In genomic region chr1:110909752-110910151, GRCm38 (mm10) we compare ENCODE assay signal across 16 mouse cellular contexts.
"Had no signal": no experiment of that assay in that cellular context is flagged by ENCODE, and none has a peak within 500 bp of the region (broad histone marks: within the 10 kb centered on the region; RNA-seq: fewer than 3 reads in every experiment).

No protein-coding gene starts in this region.

- H3K27me3 ChIP-seq: neural tube, embryonic 13.5 days; neural tube, embryonic 15.5 days; stomach, embryonic 15.5 days had no signal

- H3K27ac ChIP-seq: neural tube, embryonic 13.5 days; neural tube, embryonic 15.5 days; stomach, embryonic 15.5 days; stomach, postnatal 0 days had no signal

- H3K4me1 ChIP-seq: neural tube, embryonic 13.5 days; neural tube, embryonic 15.5 days; stomach, embryonic 15.5 days had no signal

- H3K36me3 ChIP-seq: neural tube, embryonic 13.5 days; neural tube, embryonic 15.5 days; stomach, embryonic 15.5 days had no signal

- H3K4me3 ChIP-seq: neural tube, embryonic 13.5 days; neural tube, embryonic 15.5 days; stomach, embryonic 15.5 days had no signal

- DNase-seq: retina, postnatal 1 day; right cerebral cortex, adult 18-20 months; right cerebral cortex, postnatal 14 days; right cerebral cortex, postnatal 25 days; right cerebral cortex, postnatal 4 days; spleen, adult 18-20 months; thymus, adult 18-20 months; thymus, adult 2 months; thymus, postnatal 14 days; thymus, postnatal 25 days; thymus, postnatal 36 days; thymus, postnatal 4 days had no signal

- H3K9me3 ChIP-seq: neural tube, embryonic 13.5 days; neural tube, embryonic 15.5 days; stomach, embryonic 15.5 days had no signal

- H3K4me2 ChIP-seq: neural tube, embryonic 13.5 days; neural tube, embryonic 15.5 days; stomach, embryonic 15.5 days had no signal

- H3K9ac ChIP-seq: neural tube, embryonic 13.5 days; neural tube, embryonic 15.5 days; stomach, embryonic 15.5 days had no signal
